Mouse (Mus musculus) lung, adult 2 months (tissue): ENCODE results near the gene Lcor. TPM values are rescaled to one million over a fixed set of nuclear protein-coding genes. Genes with fewer than 3 reads are reported as not detected.

Source experiments
- DNase-seq: peaks from one replicate; pipeline ENCODE4 v3.0.0; 2022
- H3K4me1 ChIP-seq: fragments of 200-500 bp; 2 replicates; pipeline ENCODE4 v1.6.1; 2011; ENCODE audit warnings: low read length; ENCODE audit not compliant: control insufficient read depth, insufficient read depth
- H3K4me3 ChIP-seq: fragments of 200-500 bp; replicated peaks from 2 replicates; pipeline ENCODE3; 2011; ENCODE audit warnings: low read depth, mild to moderate bottlenecking, control low read depth, low read length; ENCODE audit errors: extremely low read depth
- CTCF ChIP-seq: fragments of 200-500 bp; IDR thresholded peaks from 2 replicates; pipeline ENCODE4 v1.5.1; 2011; ENCODE audit warnings: mild to moderate bottlenecking, low read length, control low read depth; ENCODE audit not compliant: insufficient read depth
- POLR2A ChIP-seq: fragments of 200-500 bp; IDR thresholded peaks from 2 replicates; pipeline ENCODE4 v1.6.1; 2011; ENCODE audit warnings: low read depth, mild to moderate bottlenecking, control low read depth, low read length, borderline replicate concordance; ENCODE audit errors: extremely low read depth
- WGBS: fragments of 180-500 bp; shearing (Covaris S2); methylation state at CpG from one replicate; pipeline ENCODE4 v1.1.7; 2018; 5-methylcytosine and 5-hydroxymethylcytosine counted together
- polyA plus RNA-seq: library from polyadenylated mRNA; depleted of rRNA; stranded (reverse); fragments of >200 nt; gene quantifications from 2 replicates; pipeline ENCODE4 v1.2.3, GENCODE M21; 2012

Gene Lcor
- polyA plus RNA-seq, 1 experiment = 3.3 TPM

DNA sequence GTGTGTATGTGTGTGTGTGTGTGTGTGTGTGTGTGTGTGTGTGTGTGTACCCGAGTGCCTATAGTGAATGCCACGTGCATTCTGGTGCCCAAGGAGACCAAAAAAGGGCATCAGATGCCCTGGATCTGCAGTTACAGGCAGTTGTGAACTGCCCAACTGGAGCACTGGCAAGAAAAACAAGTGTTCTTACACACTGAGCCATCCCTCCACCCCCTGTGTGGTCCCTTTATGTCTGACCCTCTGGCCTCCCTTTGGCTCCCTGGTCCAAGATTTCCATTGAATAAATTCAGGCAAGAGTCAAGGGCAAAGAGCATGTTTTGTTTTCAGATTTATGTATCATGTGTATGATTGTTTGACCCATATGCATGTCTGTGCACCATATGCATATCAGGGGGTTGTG, 35.3 kb upstream of the Lcor start:
- no peak for DNase-seq
- WGBS = 92% methylated on average over 2 of the region's 2 CpGs
- H3K4me1 ChIP-seq = no peaks in the 10 kb centered on the region; the same call in 1 of the 2 replicates
- TF ChIP-seq CTCF = no peak
- H3K4me3 ChIP-seq = no peak overlapping the region

DNA sequence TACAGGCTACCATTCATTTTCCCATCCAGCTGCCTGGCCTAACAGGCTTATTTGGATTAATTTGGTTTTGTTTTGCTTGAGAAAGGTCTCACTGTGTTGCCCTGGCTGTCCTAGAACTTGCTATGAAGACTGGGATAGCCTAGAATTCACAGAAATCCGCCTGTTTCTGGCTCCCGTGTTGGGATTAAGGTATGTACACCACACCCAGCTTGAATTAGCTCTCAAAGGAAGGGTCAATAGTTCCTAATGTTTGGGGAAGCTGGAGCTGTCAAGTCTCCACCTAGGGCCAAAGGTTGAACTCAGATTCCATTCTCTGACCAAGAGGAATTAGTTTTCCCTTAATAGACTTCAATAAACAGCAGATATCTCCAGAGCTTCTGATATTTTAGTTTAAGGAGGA, 34.7 kb upstream of the Lcor start:
- H3K4me3 ChIP-seq = no peak overlapping the region
- 70% methylated on average over 2 of the region's 2 CpGs for WGBS
- no peak for DNase-seq
- no peak for TF ChIP-seq POLR2A
- no peak for TF ChIP-seq CTCF
- H3K4me1 ChIP-seq = no peaks in the 10 kb centered on the region

DNA sequence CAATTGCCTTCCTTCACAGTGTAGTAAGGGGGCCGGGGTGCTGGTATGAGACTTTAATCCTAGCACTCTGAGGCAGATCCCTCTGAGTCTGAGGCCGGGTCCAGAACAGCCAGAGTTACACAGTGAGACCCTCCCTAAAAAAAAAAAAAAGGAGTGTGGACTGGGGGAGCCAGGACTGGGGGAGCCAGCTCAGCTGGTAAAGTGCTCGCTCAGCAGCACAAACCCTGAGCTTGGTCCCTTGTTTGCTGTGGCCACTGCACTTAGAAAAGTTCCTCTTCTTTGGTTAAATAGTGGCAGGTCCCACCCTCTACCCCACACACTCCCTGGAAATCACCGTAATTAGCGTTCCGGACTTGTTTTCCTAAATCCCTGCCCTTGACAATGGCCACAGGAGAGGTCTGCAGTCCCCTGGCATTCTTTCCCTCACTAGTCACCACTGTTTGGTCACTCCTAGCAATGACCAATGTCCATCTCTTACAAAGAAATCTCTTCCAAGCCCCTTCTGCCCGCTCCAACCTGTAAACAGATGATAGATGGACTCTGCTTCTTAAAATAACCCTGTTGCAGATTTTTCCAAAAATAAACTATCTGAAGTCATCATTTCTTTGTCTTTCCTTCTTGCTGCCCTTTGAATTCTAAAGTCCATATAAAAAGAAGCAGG, 32.9 kb upstream of the Lcor start:
- no peak for TF ChIP-seq CTCF
- no peak for TF ChIP-seq POLR2A
- Histone ChIP-seq H3K4me3 (no peak overlapping the region), H3K4me1 (no peaks in the 10 kb centered on the region)
- no peak for DNase-seq
- 60% methylated on average over 7 of the region's 7 CpGs for WGBS

DNA sequence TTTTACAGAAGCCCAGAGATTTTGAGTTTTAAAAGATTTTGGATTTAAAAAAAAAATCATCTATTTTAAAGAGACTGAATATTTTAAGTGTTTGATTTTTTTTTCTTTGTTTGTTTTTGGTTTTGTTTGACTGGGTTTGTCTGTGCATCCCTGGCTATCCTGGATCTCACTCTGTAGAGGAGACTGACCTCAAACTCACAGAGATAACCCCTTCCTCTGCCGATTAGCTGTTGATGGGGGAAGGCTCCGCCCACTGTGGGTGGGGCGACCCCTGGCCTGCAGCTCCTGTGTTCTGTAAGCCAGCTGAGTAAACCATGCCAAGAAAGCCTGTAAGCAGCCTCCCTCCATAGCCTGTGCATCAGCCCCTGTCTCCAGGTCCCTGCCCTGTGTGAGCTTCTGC, 30.3 kb upstream of the Lcor start:
- H3K4me1 ChIP-seq = no peaks in the 10 kb centered on the region
- TF ChIP-seq CTCF = no peak
- TF ChIP-seq POLR2A = no peak
- DNase-seq = no peak
- H3K4me3 ChIP-seq = no peak overlapping the region
- WGBS = 14% methylated on average over 3 of the region's 3 CpGs

DNA sequence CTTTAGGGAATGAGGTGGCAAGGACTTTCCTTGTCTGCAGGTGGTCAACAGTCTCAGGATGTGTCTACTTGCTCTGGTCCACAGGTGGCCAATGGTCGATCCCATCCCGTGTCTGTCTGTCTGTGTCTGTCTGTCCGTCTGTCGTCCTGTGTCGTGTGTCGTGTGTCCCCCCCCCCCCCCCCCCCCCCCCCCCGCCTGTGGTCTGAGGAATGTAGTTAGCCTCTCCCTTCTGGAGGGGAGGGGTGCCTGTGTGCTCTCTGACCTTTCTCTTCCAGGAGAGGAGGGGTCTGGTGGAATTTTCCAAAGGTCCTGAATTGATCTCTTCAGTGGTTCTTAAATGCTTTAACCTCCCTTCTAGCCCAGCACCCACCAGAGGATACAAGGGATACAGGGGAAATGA, 27.8 kb upstream of the Lcor start:
- 73% methylated on average over 5 of the region's 7 CpGs for WGBS
- H3K4me3 ChIP-seq = no peak overlapping the region
- no peak for DNase-seq
- no peak for TF ChIP-seq POLR2A
- no peaks in the 10 kb centered on the region for H3K4me1 ChIP-seq

DNA sequence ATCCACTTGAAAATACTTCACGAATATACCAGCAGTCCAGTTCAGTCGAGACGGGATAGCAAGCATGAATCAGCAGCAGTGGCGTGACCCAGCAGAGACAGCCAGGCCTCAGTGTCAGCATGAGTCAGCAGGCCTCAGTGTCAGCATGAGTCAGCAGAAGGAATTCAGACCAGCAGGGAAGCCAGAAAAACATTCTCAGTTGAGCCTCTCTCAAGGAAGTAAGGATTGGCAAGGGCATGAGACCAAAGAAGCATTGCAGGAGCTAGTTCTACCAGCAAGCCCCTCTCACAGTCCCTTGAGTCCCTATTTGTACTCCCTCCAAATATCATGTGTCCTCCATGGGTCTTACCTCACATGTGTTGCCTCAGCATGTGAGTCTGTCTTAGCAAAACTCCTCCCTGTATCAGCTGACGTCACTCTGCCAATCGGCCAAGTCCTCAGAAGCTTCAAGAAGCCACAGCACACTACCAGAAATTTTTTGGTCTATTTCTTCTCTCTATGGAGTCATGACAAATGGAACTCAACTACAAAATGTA, 27.3 kb upstream of the Lcor start:
- no peak for TF ChIP-seq POLR2A
- no peak for TF ChIP-seq CTCF
- Histone ChIP-seq H3K4me1 (no peaks in the 10 kb centered on the region), H3K4me3 (no peak overlapping the region)
- WGBS = 51% methylated on average over 6 of the region's 6 CpGs
- DNase-seq = no peak

DNA sequence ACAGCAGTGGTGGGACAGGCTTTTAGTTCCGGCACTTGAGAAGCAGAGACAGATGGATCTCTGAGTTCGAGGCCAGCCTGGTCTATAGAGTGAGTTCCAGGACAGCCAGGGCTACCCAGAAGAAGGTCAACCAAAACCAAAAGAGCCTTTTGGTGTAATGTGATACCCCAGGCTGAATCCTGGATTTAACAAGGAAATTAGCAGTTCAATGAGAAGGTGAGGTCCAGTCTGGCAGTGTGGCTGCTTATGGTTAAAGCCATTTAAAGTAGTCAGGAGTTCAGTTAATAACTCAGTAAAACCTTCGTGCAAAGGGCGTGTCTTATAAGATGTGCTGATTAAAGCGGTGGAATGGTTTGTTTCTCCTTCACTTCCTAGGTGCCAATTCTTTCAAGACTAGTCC, 25.3 kb upstream of the Lcor start:
- no peaks in the 10 kb centered on the region for H3K4me1 ChIP-seq
- DNase-seq = no peak
- WGBS = 87% methylated on average over 5 of the region's 5 CpGs
- TF ChIP-seq POLR2A (no peak), CTCF (no peak)
- no peak overlapping the region for H3K4me3 ChIP-seq

DNA sequence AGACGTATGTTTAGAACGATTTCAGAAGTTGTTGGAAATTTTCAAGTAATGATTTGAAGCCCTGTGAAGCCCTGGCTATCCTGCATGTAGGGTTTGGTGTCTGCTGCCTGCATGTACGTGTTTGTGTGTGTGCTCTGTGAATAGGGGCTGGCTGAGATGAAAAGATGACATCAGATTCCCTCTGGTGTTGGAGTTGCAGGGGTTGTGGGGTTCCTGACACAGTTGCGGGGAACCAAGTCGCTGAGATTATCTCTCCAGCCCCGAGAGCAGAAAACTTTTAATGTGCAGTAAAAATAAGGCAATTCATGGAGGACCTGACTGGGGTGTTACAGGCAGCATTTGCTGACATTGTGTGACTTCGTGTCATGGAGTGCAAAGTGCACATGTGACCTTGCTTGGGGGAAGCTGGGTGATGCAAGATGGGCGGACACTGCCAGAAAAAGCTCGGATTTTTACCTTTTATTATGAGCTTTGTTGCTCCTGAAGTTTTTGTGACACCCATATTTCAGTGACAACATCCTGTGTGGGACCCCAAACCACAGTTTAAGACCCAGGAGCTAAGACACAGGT, 20.2 kb upstream of the Lcor start:
- 72% methylated on average over 9 of the region's 9 CpGs for WGBS
- Histone ChIP-seq H3K4me1 (no peaks in the 10 kb centered on the region), H3K4me3 (no peak overlapping the region)
- no peak for DNase-seq
- no peak for TF ChIP-seq CTCF
- TF ChIP-seq POLR2A = no peak

DNA sequence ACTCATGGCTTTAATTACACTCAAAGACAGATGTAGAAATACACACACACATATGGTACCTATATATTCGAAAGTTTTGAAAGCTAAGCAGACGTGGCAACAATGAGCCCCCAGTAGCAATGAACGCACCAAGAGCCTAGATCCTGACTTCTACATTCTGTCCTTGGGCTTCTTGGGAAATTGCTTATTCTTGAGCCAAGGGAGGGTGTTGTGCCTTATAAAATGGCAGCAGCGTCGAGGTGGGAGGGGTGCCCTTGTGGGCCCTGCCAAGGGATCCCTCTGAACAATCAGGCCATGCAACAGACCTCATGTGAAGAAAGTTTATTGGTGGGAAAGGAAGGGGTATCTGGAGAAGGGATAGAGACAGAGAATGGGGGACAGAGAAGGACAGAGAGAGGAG, 18.6 kb upstream of the Lcor start:
- DNase-seq = no peak
- WGBS = 94% methylated on average over 5 of the region's 5 CpGs
- no peak for TF ChIP-seq CTCF
- Histone ChIP-seq H3K4me1 (no peaks in the 10 kb centered on the region), H3K4me3 (no peak overlapping the region)

DNA sequence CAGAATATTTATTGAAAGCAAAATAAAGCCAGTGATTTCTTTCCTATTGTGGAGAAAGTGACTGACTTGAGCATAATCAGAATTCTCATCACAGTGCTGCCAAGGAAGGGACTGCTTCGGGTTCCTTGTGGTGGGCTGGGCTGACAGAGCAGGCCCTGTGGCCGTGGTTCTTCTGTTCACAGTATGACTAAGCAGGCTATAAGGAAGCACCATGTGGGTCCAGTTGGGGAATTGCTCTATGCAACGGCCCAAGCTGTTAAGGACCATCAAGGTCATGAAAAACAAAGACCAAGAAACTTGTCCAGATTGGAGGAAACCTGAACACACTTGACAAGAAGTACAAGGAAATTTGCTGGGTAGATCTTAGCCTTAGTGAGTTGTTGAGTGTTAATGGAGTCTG, 16.0 kb upstream of the Lcor start:
- H3K4me3 ChIP-seq = no peak overlapping the region
- H3K4me1 ChIP-seq = no peaks in the 10 kb centered on the region
- TF ChIP-seq POLR2A (no peak), CTCF (no peak)
- DNase-seq = no peak
- 71% methylated on average over 3 of the region's 3 CpGs for WGBS
